Mouse (Mus musculus) embryonic fibroblast, embryonic 13.5 days (primary cell): ENCODE data around the gene Fam171a2. TPM values are rescaled to one million over a fixed set of nuclear protein-coding genes. Genes with fewer than 3 reads are reported as not detected.
"Not testable (repeated sequence)": the region's sequence is repeated elsewhere in the genome, so short reads cannot be mapped to it uniquely, and the experiment has no call there.

ENCODE experiments used
- H3K27ac ChIP-seq: 2 replicates; pipeline ENCODE4 v1.5.1; 2012; ENCODE audit warnings: low read length, control low read depth, inconsistent platforms; ENCODE audit not compliant: insufficient read depth
- H3K4me1 ChIP-seq: 2 replicates; pipeline ENCODE4 v1.6.1; 2011; ENCODE audit warnings: low read length; ENCODE audit not compliant: control insufficient read depth, insufficient read depth
- H3K4me3 ChIP-seq: 2 replicates; pipeline ENCODE4 v1.5.1; 2011; ENCODE audit warnings: mild to moderate bottlenecking, control low read depth, low read length; ENCODE audit not compliant: insufficient read depth
- CTCF ChIP-seq: IDR thresholded peaks from 2 replicates; pipeline ENCODE4 v1.5.1; 2011; ENCODE audit warnings: mild to moderate bottlenecking, control low read depth, low read length, moderate library complexity, borderline replicate concordance; ENCODE audit not compliant: insufficient read depth
- POLR2A ChIP-seq: IDR thresholded peaks from 2 replicates; pipeline ENCODE4 v1.6.1; 2011; ENCODE audit warnings: low read depth, mild to moderate bottlenecking, control low read depth, low read length, moderate library complexity
- polyA plus RNA-seq: library from polyadenylated mRNA; stranded (reverse); fragments of >200 nt; gene quantifications from 2 replicates; pipeline ENCODE4 v1.2.4, GENCODE M21; 2011; ENCODE audit warnings: low read depth; ENCODE audit not compliant: missing spikeins, insufficient read length

Fam171a2 gene
- polyA plus RNA-seq, 1 experiment, result 17.9 TPM

DNA sequence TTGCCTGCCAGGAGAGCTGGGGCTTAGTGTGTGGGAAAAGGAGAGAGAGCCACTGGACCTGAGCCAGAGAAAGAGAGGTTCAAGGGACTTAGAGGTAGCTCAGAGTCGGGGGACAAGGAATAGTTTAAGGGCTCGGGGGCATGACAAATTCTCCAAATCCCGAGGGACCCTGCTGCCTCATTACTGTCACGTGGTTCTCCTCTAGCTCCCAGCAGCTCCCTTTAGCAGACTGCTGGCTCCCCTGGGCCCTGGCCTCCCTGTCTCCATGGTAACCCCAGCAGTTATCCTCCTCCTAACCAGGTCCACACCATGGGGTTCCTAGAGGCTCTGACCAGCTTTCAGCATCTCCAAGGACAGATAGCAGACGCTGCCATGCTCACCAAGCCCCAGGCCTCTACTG is 52.2 kb downstream of the Fam171a2 start:
- no peak overlapping the region for H3K27ac ChIP-seq
- TF ChIP-seq CTCF, result no peak
- no peak for TF ChIP-seq POLR2A
- H3K4me1 ChIP-seq, result no peaks in the 10 kb centered on the region

GRCm38 (mm10) chr11:102394421-102395124 is 52.9 kb downstream of the Fam171a2 start:
- Histone ChIP-seq H3K27ac (no peak overlapping the region), H3K4me3 (no peak overlapping the region), H3K4me1 (no peaks in the 10 kb centered on the region)
- no peak for TF ChIP-seq POLR2A
- no peak for TF ChIP-seq CTCF

More for the DNA sequence above, 52.2 kb downstream of the Fam171a2 start:
- H3K4me3 ChIP-seq, result no peak overlapping the region

- Histone ChIP-seq H3K4me3 (no peak overlapping the region), H3K27ac (no peak overlapping the region), H3K4me1 (no peaks in the 10 kb centered on the region)
- no peak for TF ChIP-seq CTCF
- no peak for TF ChIP-seq POLR2A
Measured at GRCm38 (mm10) chr11:102393719-102394420, 53.6 kb downstream of the Fam171a2 start.

DNA sequence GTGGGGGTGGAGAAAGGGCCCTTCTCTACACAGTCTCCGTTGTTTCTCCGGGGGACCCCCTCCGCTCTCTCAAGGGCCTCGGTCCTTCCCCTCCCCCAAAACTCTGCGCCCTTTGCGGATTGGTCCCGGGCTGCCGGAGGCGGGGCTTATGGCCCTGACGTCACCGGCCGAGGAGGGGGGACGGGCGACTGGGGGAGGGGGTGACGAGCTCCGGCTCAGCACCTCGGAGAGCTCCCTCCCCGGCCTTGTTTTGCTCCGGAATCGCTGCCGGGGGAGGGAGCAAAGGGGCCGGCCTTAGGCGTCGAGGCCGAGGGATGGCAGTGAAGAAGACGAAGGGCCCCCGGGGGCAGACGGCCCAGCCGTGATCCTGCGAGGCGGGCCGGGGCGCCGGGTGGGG is 54.2 kb downstream of the Fam171a2 start, which contains the start of gene Rundc3a:
Rundc3a (plus strand) TSS at position 166 of the 397 bp plus-strand sequence.
- no peak within 1 kb of the TSS for H3K4me3 ChIP-seq
- TF ChIP-seq CTCF, result no peak
- no peak for TF ChIP-seq POLR2A
- no peak within 1 kb of the TSS for H3K27ac ChIP-seq
- H3K4me1 ChIP-seq, result no peaks in the 10 kb centered on the region

DNA sequence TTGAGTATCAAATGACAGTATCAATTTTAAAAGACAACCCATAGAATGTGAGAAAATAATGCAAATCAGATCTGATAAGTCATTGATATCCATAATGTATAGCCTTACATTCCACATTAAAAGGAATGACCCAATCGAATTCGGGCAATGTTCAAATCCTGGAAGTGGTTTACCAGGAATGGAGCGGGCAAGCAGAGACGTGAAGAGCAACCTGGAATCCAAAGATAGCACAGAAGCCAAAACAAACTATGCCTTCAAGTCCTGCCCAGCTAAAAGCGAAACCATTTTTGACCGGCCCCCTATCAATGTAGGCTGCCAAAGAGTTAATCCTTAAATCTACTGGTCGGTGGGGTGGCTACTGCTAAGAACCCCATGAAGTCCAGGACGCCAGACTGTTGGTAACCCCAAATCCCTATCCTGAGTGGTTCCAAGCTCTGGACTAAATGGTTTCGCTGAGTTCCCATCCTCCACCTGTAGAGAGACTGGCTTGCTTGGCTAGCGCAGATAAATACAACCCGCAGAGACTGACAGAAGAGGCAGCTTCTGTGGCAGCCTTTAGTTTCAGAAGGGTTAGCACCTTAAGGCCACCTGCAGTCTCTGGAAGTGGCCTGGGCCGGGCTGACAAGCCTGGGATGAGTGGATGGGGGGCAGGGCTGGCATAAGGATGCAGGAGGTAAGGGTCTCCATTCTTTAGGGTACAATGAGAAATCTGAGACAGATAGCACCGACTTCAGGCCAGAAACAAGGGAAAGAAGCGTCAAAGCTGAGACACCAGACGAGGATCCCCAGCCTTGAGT is 54.8 kb downstream of the Fam171a2 start:
- no peak overlapping the region for H3K4me3 ChIP-seq
- H3K4me1 ChIP-seq, result no peaks in the 10 kb centered on the region
- H3K27ac ChIP-seq, result no peak overlapping the region
- TF ChIP-seq POLR2A (no peak), CTCF (no peak)

GRCm38 (mm10) chr11:102389436-102389835 is 58.0 kb downstream of the Fam171a2 start:
- not testable (repeated sequence) for H3K4me1 ChIP-seq, H3K4me3 ChIP-seq, H3K27ac ChIP-seq

Other genes starting within 250 kb of the Fam171a2 start
- gene Hdac5, start 217.5 kb downstream of the Fam171a2 start, polyA plus RNA-seq, result 47.8 and 54.9 TPM in 2 replicates
- gene BC030867, start 198.8 kb downstream of the Fam171a2 start, polyA plus RNA-seq, result 6.5 and 10.2 TPM in 2 replicates
- 0.37 and 0.45 TPM in 2 replicates for gene Asb16, start 178.9 kb downstream of the Fam171a2 start, polyA plus RNA-seq
- gene Tmub2, start 162.8 kb downstream of the Fam171a2 start, polyA plus RNA-seq, result 37.7 and 44.6 TPM in 2 replicates
- 50.7 and 55.6 TPM in 2 replicates for gene Atxn7l3, start 151.1 kb downstream of the Fam171a2 start, polyA plus RNA-seq
- 75.5 and 102 TPM in 2 replicates for gene Ubtf, start 127.9 kb downstream of the Fam171a2 start, polyA plus RNA-seq
- not detected in 2 replicates for gene Slc4a1, start 81.5 kb downstream of the Fam171a2 start, polyA plus RNA-seq
- gene Rundc3a, start 54.3 kb downstream of the Fam171a2 start, polyA plus RNA-seq, result 0.86 TPM in 1 of 2 replicates, not detected in the other
- 164 and 174 TPM in 2 replicates for gene Slc25a39, start 39.7 kb downstream of the Fam171a2 start, polyA plus RNA-seq
- 226 and 252 TPM in 2 replicates for gene Grn, start 17.4 kb downstream of the Fam171a2 start, polyA plus RNA-seq
- 6.4 and 11.6 TPM in 2 replicates for gene Itga2b, start 22.4 kb upstream of the Fam171a2 start, polyA plus RNA-seq
- 36.6 and 40.7 TPM in 2 replicates for gene Gpatch8, start 108.7 kb upstream of the Fam171a2 start, polyA plus RNA-seq
- gene Gm11627, start 131.8 kb upstream of the Fam171a2 start, polyA plus RNA-seq, result 2.5 and 3.2 TPM in 2 replicates
- 54.6 and 75.0 TPM in 2 replicates for gene Fzd2, start 156.7 kb upstream of the Fam171a2 start, polyA plus RNA-seq
- gene Meioc, start 216.0 kb upstream of the Fam171a2 start, polyA plus RNA-seq, result not detected in 2 replicates